16 mouse cellular contexts compared by ENCODE assay signal in genomic region chr2:93174159-93174558, GRCm38 (mm10). TPM values are rescaled to one million over a fixed set of nuclear protein-coding genes. Genes with fewer than 3 reads are reported as not detected.
DNase-seq lines count a peak whose midpoint lies in the region; ATAC-seq lines count a peak whose summit lies in the region.
"Had no signal": no experiment of that assay in that cellular context is flagged by ENCODE, and none has a peak within 500 bp of the region (broad histone marks: within the 10 kb centered on the region; RNA-seq: fewer than 3 reads in every experiment).

No protein-coding gene starts in this region.

- no peaks in the 10 kb centered on the region for H3K9me3 ChIP-seq in heart, embryonic 11.5 days (replicated peaks; ENCODE audit: control insufficient read depth, low read length)
- H3K9me3 ChIP-seq in midbrain, embryonic 11.5 days (ENCODE audit: control insufficient read depth, low read length), result no peaks in the 10 kb centered on the region
- no peaks in the 10 kb centered on the region for H3K9me3 ChIP-seq in midbrain, embryonic 15.5 days
- H3K9me3 ChIP-seq in hindbrain, embryonic 13.5 days, result no peaks in the 10 kb centered on the region
- H3K9me3 ChIP-seq: liver, embryonic 15.5 days had no signal

- H3K4me1 ChIP-seq in heart, embryonic 11.5 days (ENCODE audit: control insufficient read depth, insufficient read depth, low read length), result 0 out of 2 replicates have a peak, but pooled peaks cover 5% of the 10 kb centered on the region
- peaks cover 51% of the 10 kb centered on the region for H3K4me1 ChIP-seq in midbrain, embryonic 11.5 days (ENCODE audit: control insufficient read depth, insufficient read depth, low read length)
- H3K4me1 ChIP-seq in midbrain, embryonic 15.5 days, result peaks cover 43% of the 10 kb centered on the region
- H3K4me1 ChIP-seq in hindbrain, embryonic 13.5 days (replicated peaks), result peaks cover 76% of the 10 kb centered on the region
- H3K4me1 ChIP-seq: liver, embryonic 15.5 days had no signal

- no peak for DNase-seq in heart, adult 9 months (ENCODE audit: low spot score in 2 of 2)
- DNase-seq in midbrain, embryonic 11.5 days (ENCODE audit: low spot score, missing footprints), result peak; percentile 93
- peak; percentile 87 for DNase-seq in retina, postnatal 1 day
- no peak for DNase-seq in adrenal gland, postnatal 25 days
- DNase-seq: cerebellum, adult 2 months; heart, postnatal 36 days; kidney, adult 9 months; lung, postnatal 4 days; right cerebral cortex, adult 18-20 months; thymus, adult 2 months had no signal

- H3K4me2 ChIP-seq in heart, embryonic 11.5 days, result no peak overlapping the region
- peak overlapping the region; percentile 3; the same call in 1 of the 2 replicates for H3K4me2 ChIP-seq in midbrain, embryonic 11.5 days
- no peak overlapping the region for H3K4me2 ChIP-seq in midbrain, embryonic 15.5 days
- no peak overlapping the region for H3K4me2 ChIP-seq in hindbrain, embryonic 13.5 days
- H3K4me2 ChIP-seq: liver, embryonic 15.5 days had no signal

- no peak overlapping the region for H3K4me3 ChIP-seq in heart, embryonic 11.5 days (ENCODE audit: low read depth, low read length)
- no peak overlapping the region for H3K4me3 ChIP-seq in midbrain, embryonic 11.5 days (ENCODE audit: low read depth, low read length)
- no peak overlapping the region for H3K4me3 ChIP-seq in midbrain, embryonic 15.5 days
- H3K4me3 ChIP-seq in hindbrain, embryonic 13.5 days, result no peak overlapping the region
- H3K4me3 ChIP-seq: liver, embryonic 15.5 days; myocyte had no signal

- 0 out of 2 replicates have a peak, but pooled peaks have one; percentile 31 for ATAC-seq in heart, embryonic 11.5 days (replicated peaks; ENCODE audit: insufficient number of reproducible peaks, low FRiP score, low TSS enrichment)
- peak; percentile 79 for ATAC-seq in midbrain, embryonic 11.5 days (ENCODE audit: low FRiP score)
- no peak for ATAC-seq in midbrain, embryonic 15.5 days (replicated peaks)
- no peak for ATAC-seq in hindbrain, embryonic 13.5 days (ENCODE audit: low FRiP score)

- H3K9ac ChIP-seq in heart, embryonic 11.5 days (ENCODE audit: low read depth, low read length), result no peak overlapping the region
- H3K9ac ChIP-seq in midbrain, embryonic 11.5 days (ENCODE audit: low read length), result 0 out of 2 replicates have a peak overlapping the region, but pooled peaks have one; percentile 25
- no peak overlapping the region for H3K9ac ChIP-seq in midbrain, embryonic 15.5 days
- no peak overlapping the region for H3K9ac ChIP-seq in hindbrain, embryonic 13.5 days
- H3K9ac ChIP-seq: liver, embryonic 15.5 days had no signal

- peaks cover 39% of the 10 kb centered on the region for H3K27me3 ChIP-seq in heart, embryonic 11.5 days (ENCODE audit: control insufficient read depth, insufficient read depth, low read length)
- H3K27me3 ChIP-seq in midbrain, embryonic 11.5 days (ENCODE audit: control insufficient read depth, insufficient read depth, low read length), result no peaks in the 10 kb centered on the region
- no peaks in the 10 kb centered on the region for H3K27me3 ChIP-seq in midbrain, embryonic 15.5 days (replicated peaks)
- no peaks in the 10 kb centered on the region for H3K27me3 ChIP-seq in hindbrain, embryonic 13.5 days

- WGBS in heart, embryonic 11.5 days (ENCODE audit: insufficient replicate concordance), result 9% methylated on average over 5 of the region's 5 CpGs
- 0% methylated on average over 5 of the region's 5 CpGs for WGBS in midbrain, embryonic 11.5 days
- WGBS in midbrain, embryonic 15.5 days, result 12% methylated on average over 5 of the region's 5 CpGs
- 20% methylated on average over 5 of the region's 5 CpGs for WGBS in hindbrain, embryonic 13.5 days

- H3K36me3 ChIP-seq in heart, embryonic 11.5 days (ENCODE audit: control insufficient read depth, insufficient read depth, low read length), result no peaks in the 10 kb centered on the region
- H3K36me3 ChIP-seq in midbrain, embryonic 11.5 days (ENCODE audit: control insufficient read depth, insufficient read depth, low read length), result no peaks in the 10 kb centered on the region
- no peaks in the 10 kb centered on the region for H3K36me3 ChIP-seq in midbrain, embryonic 15.5 days (replicated peaks)
- no peaks in the 10 kb centered on the region for H3K36me3 ChIP-seq in hindbrain, embryonic 13.5 days
- H3K36me3 ChIP-seq: liver, embryonic 15.5 days had no signal

- no peak overlapping the region for H3K27ac ChIP-seq in heart, embryonic 11.5 days (ENCODE audit: low read depth, low read length)
- H3K27ac ChIP-seq in midbrain, embryonic 11.5 days (ENCODE audit: low read depth, low read length), result peak overlapping the region; percentile 72
- no peak overlapping the region for H3K27ac ChIP-seq in midbrain, embryonic 15.5 days
- peak overlapping the region; percentile 90 for H3K27ac ChIP-seq in hindbrain, embryonic 13.5 days
- H3K27ac ChIP-seq: liver, embryonic 15.5 days had no signal

RNA-seq across cellular contexts. Expression of gene Trp53i11, which starts 13.2 kb away (rescaled TPM):
- polyA plus RNA-seq in heart, embryonic 11.5 days (2014; fragmentation: Nextera tagmentation; extraction: Ambion mirVana), result 23.6 and 27.7 TPM in 2 replicates
- 179 and 191 TPM in 2 replicates for polyA plus RNA-seq in midbrain, embryonic 11.5 days (2014; fragmentation: Nextera tagmentation; extraction: Ambion mirVana)
- 128 and 138 TPM in 2 replicates for polyA plus RNA-seq in midbrain, embryonic 15.5 days (2015; fragmentation: Nextera tagmentation; extraction: Ambion mirVana)
- polyA plus RNA-seq in hindbrain, embryonic 13.5 days (2015; fragmentation: Nextera tagmentation; extraction: Ambion mirVana), result 109 and 110 TPM in 2 replicates
- 52.6 and 75.8 TPM in 2 replicates for total RNA-seq in adrenal gland, postnatal 25 days (2021)
- total RNA-seq: MEL had no signal

Comparison
In these comparisons a context has a peak if more than half of its experiments do, and no peak if none do; other contexts are left out.
1. ATAC-seq: peak in heart, embryonic 11.5 days (single experiment) and midbrain, embryonic 11.5 days (single experiment); none in midbrain, embryonic 15.5 days (single experiment) and hindbrain, embryonic 13.5 days (single experiment).
2. H3K27ac ChIP-seq: peak in midbrain, embryonic 11.5 days (single experiment) and hindbrain, embryonic 13.5 days (single experiment); none in heart, embryonic 11.5 days (single experiment) and midbrain, embryonic 15.5 days (single experiment).
3. DNase-seq: peak in midbrain, embryonic 11.5 days (single experiment) and retina, postnatal 1 day (single experiment); none in heart, adult 9 months (0 of 2) and adrenal gland, postnatal 25 days (single experiment).